Mouse (Mus musculus): ENCODE measurements at regions not wholly inside any gene's neighbourhood (a gene's known extent, or its start where the extent isn't known, plus 50 kb on each side); places are given as distances from the start of the nearest gene placed in this dataset.

- DNase-seq (ENCODE audit: low spot score in 2 of 2): no peak
Measured at GRCm38 (mm10) chr13:59315811-59316210, 269.2 kb downstream of the Agtpbp1 start.

GRCm38 (mm10) chr13:59314419-59314818 lies 270.6 kb downstream of the Agtpbp1 start:
- DNase-seq (ENCODE audit: low spot score in 2 of 2): peak in 1 of 2 experiments; percentile 3

- DNase-seq (ENCODE audit: low spot score in 2 of 2): no peak
Measured at GRCm38 (mm10) chr13:59313725-59314330, 271.2 kb downstream of the Agtpbp1 start.

GRCm38 (mm10) chr13:59292905-59293304 lies 292.1 kb downstream of the Agtpbp1 start:
- DNase-seq (ENCODE audit: low spot score in 2 of 2): no peak

GRCm38 (mm10) chr13:59289127-59289526 lies 295.9 kb downstream of the Agtpbp1 start:
- DNase-seq (ENCODE audit: low spot score in 2 of 2): no peak

GRCm38 (mm10) chr13:59281199-59281598 lies 303.8 kb downstream of the Agtpbp1 start:
- DNase-seq (ENCODE audit: low spot score in 2 of 2): no peak

GRCm38 (mm10) chr13:59279136-59279535 lies 305.9 kb downstream of the Agtpbp1 start:
- no peak for DNase-seq (ENCODE audit: low spot score in 2 of 2)

- DNase-seq (ENCODE audit: low spot score in 2 of 2): no peak
Measured at GRCm38 (mm10) chr13:59271661-59272060, 313.4 kb downstream of the Agtpbp1 start.

- DNase-seq (ENCODE audit: low spot score in 2 of 2): no peak
Measured at GRCm38 (mm10) chr13:59266854-59267253, 318.2 kb downstream of the Agtpbp1 start.

- DNase-seq (ENCODE audit: low spot score in 2 of 2): no peak
Measured at GRCm38 (mm10) chr13:59264126-59264525, 320.9 kb downstream of the Agtpbp1 start.

GRCm38 (mm10) chr13:59261924-59262323 lies 323.1 kb downstream of the Agtpbp1 start:
- DNase-seq (ENCODE audit: low spot score in 2 of 2): no peak

- no peak for DNase-seq (ENCODE audit: low spot score in 2 of 2)
Measured at GRCm38 (mm10) chr13:59255798-59256435, 329.1 kb downstream of the Agtpbp1 start.

GRCm38 (mm10) chr13:59253667-59254558 lies 331.1 kb downstream of the Agtpbp1 start:
- no peak for DNase-seq (ENCODE audit: low spot score in 2 of 2)

GRCm38 (mm10) chr13:59251252-59252006 lies 333.6 kb downstream of the Agtpbp1 start:
- DNase-seq (ENCODE audit: low spot score in 2 of 2): no peak

GRCm38 (mm10) chr13:59248411-59248810 lies 336.6 kb downstream of the Agtpbp1 start:
- DNase-seq (ENCODE audit: low spot score in 2 of 2): no peak

GRCm38 (mm10) chr13:59246984-59247537 lies 338.0 kb downstream of the Agtpbp1 start:
- no peak for DNase-seq (ENCODE audit: low spot score in 2 of 2)

- no peak for DNase-seq (ENCODE audit: low spot score in 2 of 2)
Measured at GRCm38 (mm10) chr13:59246070-59246469, 339.0 kb downstream of the Agtpbp1 start.

GRCm38 (mm10) chr13:59244622-59245021 lies 340.4 kb downstream of the Agtpbp1 start:
- no peak for DNase-seq (ENCODE audit: low spot score in 2 of 2)

GRCm38 (mm10) chr13:59242671-59243070 lies 342.4 kb downstream of the Agtpbp1 start:
- DNase-seq (ENCODE audit: low spot score in 2 of 2): no peak

GRCm38 (mm10) chr13:59238696-59239095 lies 346.3 kb downstream of the Agtpbp1 start:
- DNase-seq (ENCODE audit: low spot score in 2 of 2): no peak

GRCm38 (mm10) chr13:59235836-59236235 lies 349.2 kb downstream of the Agtpbp1 start:
- no peak for DNase-seq (ENCODE audit: low spot score in 2 of 2)
